Mouse (Mus musculus) liver, postnatal 0 days (tissue): ENCODE measurements around the gene Maea.

ENCODE experiments used
- CTCF ChIP-seq: sonication (generic); IDR thresholded peaks from 2 replicates; pipeline ENCODE4 v1.5.1; 2016; ENCODE audit warnings: antibody characterized with exemption, low read depth
- EP300 ChIP-seq: IDR thresholded peaks from 2 replicates; pipeline ENCODE4 v1.6.1; 2016; ENCODE audit warnings: antibody characterized with exemption, low read depth, mild to moderate bottlenecking

DNA sequence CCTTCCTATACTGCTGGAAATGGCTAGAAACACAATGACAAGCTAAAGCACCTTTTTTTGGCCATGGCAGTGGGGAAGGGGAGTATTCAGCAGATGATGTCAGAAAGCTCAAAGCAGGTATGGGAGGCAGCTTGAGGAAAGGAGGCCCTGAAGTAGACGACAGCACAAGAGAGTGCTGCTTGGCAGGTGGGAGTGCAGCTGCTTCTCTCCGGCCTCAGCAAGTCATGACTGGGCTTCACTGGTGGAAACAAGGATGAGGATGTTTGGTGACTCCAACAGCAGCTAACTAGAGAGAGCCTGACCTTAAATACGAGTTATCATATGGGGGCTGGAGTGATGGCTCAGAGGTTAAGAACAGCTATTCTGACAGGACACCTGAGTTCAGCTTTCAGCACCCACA is 12.3 kb downstream of the Maea start:
- no peak for TF ChIP-seq CTCF
- no peak for TF ChIP-seq EP300
